ENCODE assay signal across 12 mouse cellular contexts in genomic region chr2:153606421-153606820, GRCm38 (mm10). TPM values are rescaled to one million over a fixed set of nuclear protein-coding genes. Genes with fewer than 3 reads are reported as not detected.
DNase-seq lines count a peak whose midpoint lies in the region; ATAC-seq and TF ChIP-seq lines count a peak whose summit lies in the region.
"Had no signal": no experiment of that assay in that cellular context is flagged by ENCODE, and none has a peak within 500 bp of the region (broad histone marks: within the 10 kb centered on the region; RNA-seq: fewer than 3 reads in every experiment).

No protein-coding gene starts in this region.

- H3K27ac ChIP-seq in kidney, embryonic 16.5 days (ENCODE audit: low read length), result no peak overlapping the region
- no peak overlapping the region for H3K27ac ChIP-seq in CH12.LX (ENCODE audit: insufficient read depth, low read depth)
- peak overlapping the region; percentile 57 for H3K27ac ChIP-seq in small intestine, adult 2 months (ENCODE audit: insufficient read depth, low read depth, low read length)
- H3K27ac ChIP-seq in forebrain, postnatal 0 days (ENCODE audit: low read depth, low read length), result no peak overlapping the region
- H3K27ac ChIP-seq: limb, embryonic 10.5 days; midbrain, embryonic 10.5 days had no signal

- no peak overlapping the region for H3K9ac ChIP-seq in kidney, embryonic 16.5 days (replicated peaks; ENCODE audit: low read length)
- no peak overlapping the region for H3K9ac ChIP-seq in CH12.LX (ENCODE audit: insufficient read depth, low read depth)
- H3K9ac ChIP-seq in forebrain, postnatal 0 days, result no peak overlapping the region

- in situ Hi-C loops in CH12.LX (cut with MboI; ENCODE audit: low pct_ligation_motif_present, low pct_unique_long_range_greater_than_20kb, low sequenced_read_pairs), result no loop called here

- no peaks in the 10 kb centered on the region for H3K79me2 ChIP-seq in CH12.LX (replicated peaks; ENCODE audit: control insufficient read depth, extremely low read depth, insufficient read depth, poor library complexity, severe bottlenecking)

- no peak for ATAC-seq in kidney, embryonic 16.5 days (ENCODE audit: low FRiP score, low TSS enrichment)
- ATAC-seq in inflammation-experienced regulatory T-cells, adult 6 months, result no peak
- no peak for ATAC-seq in forebrain, postnatal 0 days
- ATAC-seq: forebrain, embryonic 16.5 days; hindbrain, embryonic 16.5 days had no signal

- DNase-seq in kidney, adult 18-20 months, result peak; percentile 48
- DNase-seq in CH12.LX (ENCODE audit: extremely low read depth), result no peak
- peak; percentile 50 to 52 for DNase-seq in adrenal gland, postnatal 36 days
- DNase-seq in forebrain, postnatal 0 days, result no peak
- DNase-seq in gastrocnemius, postnatal 4 days (ENCODE audit: low spot score in 2 of 2), result no peak

- no peaks in the 10 kb centered on the region for H3K27me3 ChIP-seq in kidney, embryonic 16.5 days (ENCODE audit: insufficient read depth, low read length)
- H3K27me3 ChIP-seq in CH12.LX (replicated peaks), result no peaks in the 10 kb centered on the region
- no peaks in the 10 kb centered on the region for H3K27me3 ChIP-seq in small intestine, adult 2 months (ENCODE audit: control insufficient read depth, insufficient read depth, low read length)
- no peaks in the 10 kb centered on the region for H3K27me3 ChIP-seq in forebrain, postnatal 0 days (ENCODE audit: insufficient read depth, low read length)

- no peak overlapping the region for H3K4me3 ChIP-seq in kidney, embryonic 16.5 days (ENCODE audit: low read length)
- no peak overlapping the region for H3K4me3 ChIP-seq in CH12.LX (replicated peaks in 1 of 3; ENCODE audit: low read depth in 2 of 3, low read length in 2 of 3, poor library complexity in 1 of 3)
- H3K4me3 ChIP-seq in small intestine, adult 2 months (ENCODE audit: low read depth, low read length), result no peak overlapping the region
- no peak overlapping the region for H3K4me3 ChIP-seq in forebrain, postnatal 0 days (ENCODE audit: low read depth, low read length)
- H3K4me3 ChIP-seq: limb, embryonic 10.5 days; midbrain, embryonic 10.5 days had no signal

- 84% methylated on average over 3 of the region's 3 CpGs for WGBS in kidney, embryonic 16.5 days
- 66% methylated on average over 3 of the region's 3 CpGs for WGBS in small intestine, adult 2 months
- WGBS in forebrain, postnatal 0 days, result 76% methylated on average over 3 of the region's 3 CpGs

- peaks cover 14% of the 10 kb centered on the region for H3K4me1 ChIP-seq in kidney, embryonic 16.5 days (ENCODE audit: insufficient read depth, low read length)
- H3K4me1 ChIP-seq in CH12.LX (ENCODE audit: control insufficient read depth in 1 of 2, insufficient read depth in 2 of 2), result peaks cover 0 to 21% of the 10 kb centered on the region in 2 experiments; a peak in 3 of 4 replicates
- peaks cover 30% of the 10 kb centered on the region for H3K4me1 ChIP-seq in small intestine, adult 2 months (ENCODE audit: control insufficient read depth, insufficient read depth, insufficient read length, low read length)
- no peaks in the 10 kb centered on the region for H3K4me1 ChIP-seq in forebrain, postnatal 0 days (ENCODE audit: insufficient read depth)

- H3K36me3 ChIP-seq in kidney, embryonic 16.5 days (ENCODE audit: insufficient read depth, low read length), result no peaks in the 10 kb centered on the region
- H3K36me3 ChIP-seq in CH12.LX (replicated peaks in 1 of 2; ENCODE audit: control insufficient read depth in 1 of 2, insufficient read depth in 1 of 2, low read length in 1 of 2), result no peaks in the 10 kb centered on the region
- H3K36me3 ChIP-seq in small intestine, adult 2 months (ENCODE audit: control insufficient read depth, insufficient read depth, low read length), result no peaks in the 10 kb centered on the region
- H3K36me3 ChIP-seq in forebrain, postnatal 0 days (ENCODE audit: insufficient read depth), result no peaks in the 10 kb centered on the region
- H3K36me3 ChIP-seq: limb, embryonic 10.5 days; midbrain, embryonic 10.5 days had no signal

- dilution Hi-C loops in CH12.LX (cut with MboI; ENCODE audit: extremely low pct_ligation_motif_present, extremely low pct_unique_long_range_greater_than_20kb, low sequenced_read_pairs), result no loop called here

- TF ChIP-seq EP300 in CH12.LX (IDR thresholded peaks at IDR 0.05; ENCODE audit: low read length), result no peak

- H3K9me3 ChIP-seq in kidney, embryonic 16.5 days (ENCODE audit: low read length), result no peaks in the 10 kb centered on the region
- no peaks in the 10 kb centered on the region for H3K9me3 ChIP-seq in CH12.LX (replicated peaks; ENCODE audit: low read length)
- no peaks in the 10 kb centered on the region for H3K9me3 ChIP-seq in forebrain, postnatal 0 days (ENCODE audit: low read length)
- H3K9me3 ChIP-seq: limb, embryonic 10.5 days; midbrain, embryonic 10.5 days had no signal

- peak in 1 of 2 experiments; percentile 62; a peak in 2 of 4 replicates for TF ChIP-seq CTCF in CH12.LX (conservative IDR thresholded peaks at IDR 0.05 in 1 of 2, IDR thresholded peaks at IDR 0.05 in 1 of 2; ENCODE audit: low read depth in 2 of 2, low read length in 2 of 2)
- TF ChIP-seq CTCF in small intestine, adult 2 months (IDR thresholded peaks at IDR 0.05; ENCODE audit: extremely low read depth, insufficient read length, insufficient replicate concordance, low read depth, low read length), result peak; percentile 44; the same call in 1 of the 2 replicates
- no peak for TF ChIP-seq CTCF in forebrain, postnatal 0 days (IDR thresholded peaks at IDR 0.05; ENCODE audit: low read depth)

- no peak for TF ChIP-seq POLR2A in CH12.LX (IDR thresholded peaks at IDR 0.05; ENCODE audit: low read depth, low read length)
- no peak for TF ChIP-seq POLR2A in small intestine, adult 2 months (IDR thresholded peaks at IDR 0.05; ENCODE audit: low read depth, low read length)

- peak; percentile 19 for TF ChIP-seq RAD21 in CH12.LX (IDR thresholded peaks at IDR 0.05; ENCODE audit: low read depth, low read length)

- no peak overlapping the region for H3K4me2 ChIP-seq in kidney, embryonic 16.5 days (replicated peaks; ENCODE audit: low read depth, low read length)
- no peak overlapping the region for H3K4me2 ChIP-seq in CH12.LX (ENCODE audit: insufficient read depth, low read depth, poor library complexity, severe bottlenecking)
- no peak overlapping the region for H3K4me2 ChIP-seq in forebrain, postnatal 0 days (ENCODE audit: low read depth)

TF ChIP-seq in CH12.LX, 34 proteins besides CTCF, POLR2A, EP300 and RAD21:
- TF ChIP-seq TBP (conservative IDR thresholded peaks at IDR 0.05; ENCODE audit: low read depth, low read length) (no peak), POLR2AphosphoS2 (IDR thresholded peaks at IDR 0.05; ENCODE audit: low read depth, low read length) (no peak), MAFK (IDR thresholded peaks at IDR 0.05; ENCODE audit: insufficient replicate concordance, low read length) (no peak), MXI1 (IDR thresholded peaks at IDR 0.05; ENCODE audit: low read depth, low read length) (no peak), ETS1 (conservative IDR thresholded peaks at IDR 0.05; ENCODE audit: low read depth, low read length) (no peak), KAT2A (IDR thresholded peaks at IDR 0.05; ENCODE audit: insufficient replicate concordance, low read length) (no peak), UBTF (IDR thresholded peaks at IDR 0.05; ENCODE audit: low read depth, low read length) (no peak), TCF12 (IDR thresholded peaks at IDR 0.05; ENCODE audit: low read depth, low read length) (no peak), MAX (IDR thresholded peaks at IDR 0.05; ENCODE audit: low read length) (no peak), MEF2A (IDR thresholded peaks at IDR 0.05; ENCODE audit: borderline replicate concordance, low read depth, low read length) (no peak), NELFE (IDR thresholded peaks at IDR 0.05; ENCODE audit: low read depth, low read length) (no peak), GABPA (IDR thresholded peaks at IDR 0.05; ENCODE audit: insufficient replicate concordance, low read depth, low read length) (no peak), E2F4 (IDR thresholded peaks at IDR 0.05; ENCODE audit: insufficient replicate concordance, low read depth, low read length) (no peak), MAZ (IDR thresholded peaks at IDR 0.05; ENCODE audit: low read depth, low read length) (no peak), PAX5 (IDR thresholded peaks at IDR 0.05; ENCODE audit: low read length) (no peak), RCOR1 (conservative IDR thresholded peaks at IDR 0.05; ENCODE audit: low read depth, low read length) (no peak)

RNA-seq across cellular contexts. Expression of gene Commd7, which starts 26.2 kb away (rescaled TPM):
- polyA plus RNA-seq in kidney, embryonic 16.5 days (2015; fragmentation: Nextera tagmentation; extraction: Ambion mirVana), result 84.2 and 87.4 TPM in 2 replicates
- total RNA-seq in CH12.LX (2012; rRNA removed) (18.9 and 22.2 TPM in 2 replicates), CH12.LX (2014; rRNA removed) (28.4 and 29.1 TPM in 2 replicates)
- 34.7 and 35.2 TPM in 2 replicates for polyA plus RNA-seq in CH12.LX (2012; ENCODE audit: insufficient read length, low read depth)
- 10 to 100 TPM; 36.6 to 44.7 TPM for total RNA-seq in adrenal gland, postnatal 36 days (2021)
- 9.0 and 16.2 TPM in 2 replicates for polyA plus RNA-seq in small intestine, adult 2 months (2012; rRNA removed)
- polyA plus RNA-seq in inflammation-experienced regulatory T-cells, adult 6 months (2017; shearing (Covaris generic)), result 100 to 1,000 TPM; 102 to 138 (median 121) TPM
- 39.2 and 46.4 TPM in 2 replicates for total RNA-seq in forebrain, postnatal 0 days (2014; rRNA removed)
- 105 and 116 TPM in 2 replicates for polyA plus RNA-seq in forebrain, postnatal 0 days (2015; fragmentation: Nextera tagmentation; extraction: Ambion mirVana)
- total RNA-seq in gastrocnemius, postnatal 4 days (2021), result 10 to 100 TPM; 27.2 to 27.7 TPM

RNA-seq across cellular contexts. Expression of gene Dnmt3b, which starts 42.8 kb away (rescaled TPM):
- polyA plus RNA-seq in kidney, embryonic 16.5 days (2015; fragmentation: Nextera tagmentation; extraction: Ambion mirVana), result 17.3 and 18.1 TPM in 2 replicates
- total RNA-seq in CH12.LX (2012; rRNA removed) (8.4 TPM in 2 replicates), CH12.LX (2014; rRNA removed) (5.3 and 6.0 TPM in 2 replicates)
- polyA plus RNA-seq in CH12.LX (2012; ENCODE audit: insufficient read length, low read depth), result 8.9 and 9.4 TPM in 2 replicates
- total RNA-seq in adrenal gland, postnatal 36 days (2021), result 1 to 10 TPM; 2.3 TPM
- polyA plus RNA-seq in small intestine, adult 2 months (2012; rRNA removed), result 0.61 and 0.98 TPM in 2 replicates
- 1 to 10 TPM; 1.5 to 4.8 (median 3.7) TPM for polyA plus RNA-seq in inflammation-experienced regulatory T-cells, adult 6 months (2017; shearing (Covaris generic))
- total RNA-seq in forebrain, postnatal 0 days (2014; rRNA removed), result 1.9 and 3.9 TPM in 2 replicates
- polyA plus RNA-seq in forebrain, postnatal 0 days (2015; fragmentation: Nextera tagmentation; extraction: Ambion mirVana), result 1.3 and 1.9 TPM in 2 replicates
- total RNA-seq in gastrocnemius, postnatal 4 days (2021), result 1 to 10 TPM; 3.5 to 3.8 TPM

Comparison
In these comparisons a context has a peak if more than half of its experiments do, and no peak if none do; other contexts are left out.
1. DNase-seq: peak in kidney, adult 18-20 months (single experiment) and adrenal gland, postnatal 36 days (2 of 2); none in CH12.LX (single experiment), forebrain, postnatal 0 days (single experiment) and gastrocnemius, postnatal 4 days (0 of 2).